Mouse (Mus musculus): Measurements from ENCODE around the gene Thy1.
A peak's percentile ranks its signal among the peaks of the same experiment; 100 is the strongest.

Gene Thy1

DNA sequence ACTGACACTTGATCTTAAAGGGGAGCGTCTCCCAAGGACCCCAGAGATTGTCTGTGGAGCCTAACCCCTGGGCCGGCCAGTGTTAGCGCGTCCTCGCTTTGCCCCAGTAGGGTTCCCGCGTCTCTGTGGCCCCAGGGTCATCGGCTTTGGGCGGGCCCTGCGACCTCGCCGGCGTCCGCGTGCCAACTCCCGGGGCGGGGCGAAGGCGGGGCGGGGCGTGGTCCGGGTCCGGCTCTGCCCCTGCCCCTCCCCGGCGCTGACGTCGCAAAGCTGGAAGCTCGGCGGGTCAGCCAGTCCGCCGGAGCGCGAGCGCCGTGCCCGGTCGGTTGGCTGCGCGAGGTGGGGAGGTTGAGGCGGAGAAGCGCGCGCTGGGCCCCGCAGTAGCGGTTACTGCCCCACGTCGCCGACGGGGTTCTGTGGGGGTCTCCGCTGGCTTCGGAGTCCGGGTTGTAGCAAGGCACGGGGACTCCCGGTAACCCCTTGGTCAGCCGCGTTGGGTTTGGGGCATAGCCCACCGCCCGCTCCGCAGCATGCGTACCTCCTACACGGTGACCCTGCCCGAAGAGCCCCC is 41.6 kb downstream of the Thy1 start:
- DNase-seq, result peak; percentile 96 to 97

- DNase-seq, result no peak
Measured at GRCm38 (mm10) chr9:44085276-44085675, 42.1 kb downstream of the Thy1 start.

DNA sequence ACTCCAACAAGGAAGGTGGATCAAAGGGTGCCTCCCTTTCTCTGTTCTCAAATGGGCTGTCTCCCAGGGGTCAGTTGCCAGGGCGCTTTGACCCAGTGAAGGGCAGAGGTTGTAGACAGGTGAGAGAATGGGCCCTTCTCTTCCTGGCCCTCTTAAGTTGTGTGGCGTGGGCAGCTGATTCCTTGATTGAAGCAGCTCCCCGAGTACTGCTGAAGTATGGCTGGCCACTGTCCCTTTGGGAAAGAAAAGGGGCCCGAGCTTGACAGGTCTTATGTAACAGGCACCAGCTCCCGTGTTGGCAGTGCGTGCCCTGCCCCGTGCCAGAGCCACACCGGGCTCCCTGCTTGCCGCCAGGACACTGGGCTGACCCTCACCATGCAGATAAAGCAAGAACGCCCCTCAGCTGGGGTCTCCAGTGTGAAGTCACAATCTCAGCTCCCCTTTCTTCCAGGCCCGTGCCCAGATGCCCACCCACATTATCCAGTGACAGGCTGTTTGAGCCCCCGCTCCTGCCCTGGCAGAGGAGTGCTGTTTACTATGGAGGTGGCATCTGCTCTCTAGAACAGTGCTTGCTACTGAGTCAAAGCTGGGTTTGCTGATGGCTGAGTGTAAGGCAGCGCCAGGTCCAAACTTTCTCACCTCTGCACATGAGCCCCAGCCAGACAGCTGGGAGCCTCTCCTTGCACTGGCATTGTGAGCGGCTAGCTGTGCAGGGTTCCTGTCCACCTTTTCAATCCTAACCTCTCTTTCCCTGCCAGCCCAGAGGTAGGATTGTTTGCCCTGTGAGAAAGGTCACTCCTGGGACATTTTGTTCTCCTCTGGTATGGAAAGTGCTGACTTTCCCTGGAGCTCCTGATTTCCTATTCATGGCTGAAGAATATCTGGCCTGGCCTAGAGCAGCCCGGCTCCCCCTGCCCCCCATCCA is 42.8 kb downstream of the Thy1 start:
- DNase-seq, result peak; percentile 85

DNA sequence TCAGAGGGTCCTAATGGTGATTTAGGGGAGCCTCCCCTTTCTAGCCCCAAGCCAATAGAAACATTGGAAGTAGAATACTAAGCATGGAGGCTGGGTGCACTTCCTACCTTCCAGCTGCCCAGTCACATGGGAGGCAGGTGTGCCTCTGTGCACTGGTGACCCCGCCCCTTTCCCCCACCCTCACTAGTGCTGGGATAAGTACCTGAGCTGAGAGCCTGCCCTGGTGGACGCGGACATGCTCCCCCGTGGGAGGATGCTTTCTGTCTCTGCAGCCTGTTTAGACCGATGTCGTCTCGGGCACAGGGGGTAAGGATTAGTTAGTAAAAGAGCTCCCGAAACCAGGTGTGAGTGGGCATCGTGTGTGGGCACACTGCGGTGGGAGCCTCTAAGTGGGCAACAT is 43.8 kb downstream of the Thy1 start:
- peak in 1 of 2 experiments; percentile 72 for DNase-seq

DNA sequence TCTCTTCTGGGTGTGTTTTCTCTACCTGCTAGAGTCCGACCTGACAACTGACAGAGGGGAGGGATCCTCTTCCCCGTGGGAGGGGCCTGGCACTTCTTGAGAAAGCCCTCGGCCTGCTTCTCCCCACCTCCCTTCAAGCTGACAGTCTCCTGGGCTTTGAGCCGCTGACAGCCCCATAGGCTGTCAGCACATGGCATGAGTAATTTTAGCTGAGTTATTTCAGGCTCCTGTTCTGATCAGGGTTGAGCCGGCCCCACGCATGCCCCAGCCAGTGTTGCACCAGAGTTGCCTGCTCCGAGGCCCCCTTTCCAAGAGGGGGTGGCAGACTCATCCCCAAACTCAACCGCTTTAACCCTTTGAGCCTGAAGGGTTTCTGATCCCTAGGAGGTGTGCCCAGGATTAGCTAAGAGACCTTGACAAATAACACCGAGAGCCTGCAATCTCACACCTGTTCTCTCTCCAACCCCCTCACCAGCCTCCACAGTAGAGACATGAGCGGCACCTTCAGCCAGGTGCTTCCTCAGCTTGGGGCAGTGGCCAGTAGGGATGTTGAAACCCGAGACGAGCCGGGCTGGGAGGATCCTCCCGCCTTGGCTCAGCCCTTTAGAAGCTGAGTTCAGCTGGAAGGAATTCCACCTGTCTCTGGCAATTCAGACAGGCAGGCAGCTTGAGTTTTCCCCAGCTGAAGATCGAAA is 44.7 kb downstream of the Thy1 start:
- peak in 1 of 2 experiments; percentile 61 for DNase-seq

GRCm38 (mm10) chr9:44088877-44089608 is 45.9 kb downstream of the Thy1 start:
- DNase-seq, result no peak

DNA sequence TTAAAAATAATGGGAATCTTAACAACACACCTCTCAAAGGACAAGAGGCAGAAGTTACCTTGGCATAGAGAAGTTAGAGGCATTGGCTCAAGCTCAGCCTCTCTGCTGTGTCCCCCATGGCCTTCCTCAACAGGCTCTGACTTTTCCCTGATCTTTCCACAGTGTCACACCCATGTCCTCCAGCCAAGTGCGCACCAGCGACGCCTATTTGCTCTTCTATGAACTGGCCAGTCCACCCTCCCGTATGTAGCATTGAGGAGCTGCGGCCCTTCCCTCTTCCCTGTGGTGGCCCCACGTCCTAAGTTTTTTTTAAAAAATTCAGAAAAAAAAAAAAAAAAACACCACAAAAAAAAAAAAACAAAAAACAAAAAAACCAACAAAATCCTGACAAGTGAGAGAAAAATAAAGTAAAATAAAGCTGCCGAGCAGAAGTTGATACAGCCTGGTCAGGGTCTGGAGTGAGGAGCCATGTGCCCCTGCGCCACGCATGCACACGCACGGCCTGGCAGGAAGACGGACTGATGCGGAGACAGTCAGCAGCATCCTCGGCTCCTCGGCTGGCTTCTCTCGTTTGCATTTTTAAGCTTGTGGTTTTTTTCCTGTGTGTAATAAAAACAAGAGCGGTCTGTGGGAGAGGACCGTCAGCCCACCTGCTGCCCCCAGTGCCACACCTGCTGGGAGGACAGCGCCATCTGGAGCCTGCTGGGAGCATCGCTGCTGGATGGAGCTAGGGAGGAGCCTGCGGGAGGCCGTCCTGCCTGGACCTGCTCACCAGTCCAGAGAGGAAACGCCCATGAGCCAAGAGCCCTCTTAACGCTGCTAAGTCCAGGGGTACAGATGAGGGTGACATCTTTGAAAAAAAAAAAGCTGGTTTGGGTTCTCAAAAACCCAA is 50.7 kb downstream of the Thy1 start:
- peak; percentile 82 for DNase-seq

DNA sequence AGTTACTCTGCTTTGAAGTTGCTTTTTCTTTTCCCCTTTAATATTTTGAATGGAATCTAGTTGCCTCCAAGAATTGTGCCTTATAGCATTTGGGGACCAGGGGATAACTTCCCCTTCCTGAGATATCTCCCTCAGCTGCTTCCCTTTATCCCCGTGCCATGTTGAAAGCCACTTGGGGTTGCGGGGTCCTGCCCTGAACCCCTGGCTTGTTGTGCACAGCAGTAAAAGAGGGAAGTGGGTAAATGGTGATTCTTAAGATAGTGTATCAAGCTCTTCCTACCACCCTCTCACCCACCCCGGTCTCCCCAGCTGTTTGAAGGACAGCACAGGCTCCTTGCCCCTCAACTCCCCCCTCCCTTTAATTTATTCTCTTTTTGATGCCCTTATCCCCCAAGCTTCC is 51.6 kb downstream of the Thy1 start:
- no peak for DNase-seq

- no peak for DNase-seq
Measured at GRCm38 (mm10) chr9:44095781-44096180, 52.6 kb downstream of the Thy1 start.

DNA sequence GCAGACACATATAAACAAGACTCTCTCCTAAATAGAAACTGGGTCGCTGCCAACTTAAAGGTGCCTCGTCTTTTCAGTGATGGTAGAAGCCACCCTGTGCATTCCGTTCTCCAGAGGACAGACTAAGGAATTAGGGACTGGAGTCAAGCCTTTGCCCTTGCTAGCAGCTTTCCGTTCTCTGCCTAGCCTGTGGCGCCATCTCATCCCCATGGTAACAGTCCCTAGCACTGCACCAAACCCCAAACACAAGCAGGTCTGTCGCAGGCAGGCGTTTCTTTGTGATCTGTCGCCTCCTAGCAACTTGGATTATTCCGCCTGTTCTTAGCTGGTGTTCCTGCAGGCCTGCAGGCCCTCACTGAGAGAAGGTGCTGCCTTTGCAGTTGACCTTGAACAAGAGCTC is 53.4 kb downstream of the Thy1 start:
- DNase-seq, result peak in 1 of 2 experiments; percentile 59

Data from kidney, adult 8-10 months (tissue).